Mouse (Mus musculus): ENCODE measurements around the gene Sh2d2a.
"Not testable (repeated sequence)": the region's sequence is repeated elsewhere in the genome, so short reads cannot be mapped to it uniquely, and the experiment has no call there.

The Sh2d2a gene

DNA sequence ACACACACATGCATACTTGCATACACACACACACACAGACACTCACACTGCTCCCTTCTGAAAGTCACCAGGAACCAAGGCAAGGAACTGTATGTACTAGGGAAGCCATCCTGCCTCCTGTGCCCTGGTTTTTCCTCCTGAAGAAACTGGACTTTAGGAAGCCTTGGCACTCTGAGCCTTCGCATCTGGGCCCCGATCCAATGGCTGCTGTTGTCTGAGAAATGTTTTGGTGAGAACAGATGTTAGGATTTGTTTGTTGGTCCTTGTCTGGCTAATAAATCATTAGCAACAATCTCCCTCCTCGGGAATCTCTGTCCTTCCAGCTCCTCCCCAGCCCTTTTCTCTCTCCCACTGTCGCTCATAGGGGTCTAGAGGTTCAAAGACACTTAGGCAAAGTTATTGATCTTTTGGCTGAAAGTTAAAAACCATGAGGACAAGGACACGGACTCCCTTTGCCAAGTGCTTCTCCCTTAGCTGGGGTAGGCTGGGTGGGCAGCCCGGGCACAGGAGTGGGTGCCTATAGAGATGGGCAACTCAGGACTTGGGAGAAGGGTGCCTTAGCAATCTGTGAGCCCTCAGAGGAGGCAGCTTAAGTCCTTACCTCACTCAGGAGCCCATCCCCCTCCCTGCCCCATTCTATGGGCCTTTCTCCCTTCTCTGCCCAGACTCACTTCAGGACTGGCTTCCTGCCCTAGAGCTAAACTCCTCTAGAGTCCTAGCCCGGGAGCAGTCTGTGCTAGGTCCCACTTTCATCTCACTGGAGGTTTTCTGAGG lies 8.4 kb downstream of the Sh2d2a start:
- no peak for DNase-seq (ENCODE audit: extremely low read depth, insufficient read length, low spot score)

- no peak for DNase-seq (ENCODE audit: extremely low read depth, insufficient read length, low spot score)
These were observed 9.4 kb downstream of the Sh2d2a start for GRCm38 (mm10) chr3:87855936-87856335.

GRCm38 (mm10) chr3:87857666-87858065 lies 11.1 kb downstream of the Sh2d2a start:
- no peak for DNase-seq (ENCODE audit: extremely low read depth, insufficient read length, low spot score)

DNA sequence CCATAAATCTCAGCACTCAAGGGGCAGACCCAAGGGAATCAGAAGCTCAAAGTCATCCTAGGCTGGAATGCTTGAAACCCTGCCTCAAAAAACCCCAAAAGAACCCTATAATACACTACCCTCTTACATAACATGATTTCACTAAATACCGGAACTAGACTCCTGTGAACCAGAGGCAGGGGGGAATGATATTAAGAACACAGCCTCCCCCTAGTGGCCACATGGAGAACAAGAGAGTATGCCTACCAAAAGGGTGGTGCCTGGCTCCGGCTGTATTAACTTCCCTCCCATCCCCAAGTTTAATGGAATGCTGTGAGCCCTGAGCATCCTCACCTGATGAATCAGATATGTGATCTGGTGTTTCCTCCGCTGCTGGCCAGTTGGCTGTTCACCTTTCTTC lies 13.3 kb downstream of the Sh2d2a start:
- DNase-seq (ENCODE audit: extremely low read depth, insufficient read length, low spot score) = peak; percentile 39

GRCm38 (mm10) chr3:87864111-87864510 lies 17.6 kb downstream of the Sh2d2a start:
- not testable (repeated sequence) for DNase-seq (ENCODE audit: extremely low read depth, insufficient read length, low spot score)

- DNase-seq (ENCODE audit: extremely low read depth, insufficient read length, low spot score) = no peak
These were observed 31.2 kb downstream of the Sh2d2a start for GRCm38 (mm10) chr3:87877730-87878129.

DNA sequence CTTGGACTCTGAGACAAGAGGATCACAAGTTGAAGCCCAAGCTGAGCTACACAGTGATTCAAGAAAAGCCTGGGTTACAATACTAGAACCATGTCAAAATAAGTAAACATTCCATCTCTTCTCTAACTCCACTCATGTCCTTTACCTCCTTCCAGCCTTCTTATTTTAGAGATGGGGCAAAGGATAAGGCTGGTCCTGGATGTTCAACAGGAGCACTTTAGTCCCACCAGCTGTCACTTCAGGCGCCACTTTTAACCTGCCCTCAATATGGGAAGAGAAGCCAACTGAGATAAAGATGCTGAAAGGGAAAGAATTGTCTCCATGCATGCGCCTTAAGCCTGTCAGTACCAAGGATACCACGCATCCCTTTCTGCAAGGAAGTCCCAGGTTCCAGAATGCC lies 37.7 kb downstream of the Sh2d2a start:
- no peak for DNase-seq (ENCODE audit: extremely low read depth, insufficient read length, low spot score)

GRCm38 (mm10) chr3:87884708-87885251 lies 38.2 kb downstream of the Sh2d2a start:
- DNase-seq (ENCODE audit: extremely low read depth, insufficient read length, low spot score) = no peak

DNA sequence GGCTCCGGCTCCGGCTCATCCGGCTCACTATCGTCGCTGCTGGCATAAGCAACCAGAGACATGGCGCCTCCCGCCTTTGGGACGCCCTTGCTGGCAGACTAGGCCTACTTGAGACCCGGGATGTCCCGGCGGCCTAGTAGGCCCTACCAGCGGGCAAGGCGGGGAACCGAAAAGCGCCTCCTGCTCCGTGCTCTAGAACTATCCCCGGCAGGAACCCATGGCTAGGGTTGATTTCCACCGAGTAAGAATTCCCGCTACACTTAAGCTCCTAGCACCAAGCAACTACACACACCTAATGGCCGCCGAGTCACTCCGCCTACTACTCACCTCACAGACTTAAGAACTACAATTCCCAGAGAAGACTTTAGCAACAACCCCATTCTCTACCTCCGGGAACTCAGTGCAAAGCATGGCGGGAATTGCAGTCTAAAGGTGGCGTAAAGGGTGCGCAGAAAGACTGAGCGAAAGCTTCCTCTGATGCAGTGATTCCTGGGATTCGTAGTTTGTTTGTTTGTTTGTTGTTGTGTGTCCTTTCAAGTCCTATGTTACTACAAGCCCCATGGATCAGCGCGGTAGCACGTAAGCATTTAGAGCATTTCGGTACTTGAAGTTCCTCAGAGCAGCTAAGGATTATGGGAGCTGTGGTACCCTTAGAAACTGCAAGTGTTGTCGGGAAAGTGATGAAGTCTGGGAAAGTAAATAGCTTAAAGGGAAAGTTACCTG lies 38.9 kb downstream of the Sh2d2a start, which contains the start of gene Prcc:
TSS of gene Prcc (minus strand) at position 328 of the 723 bp plus-strand sequence.
- peak; percentile 97 for DNase-seq (ENCODE audit: extremely low read depth, insufficient read length, low spot score)

- DNase-seq (ENCODE audit: extremely low read depth, insufficient read length, low spot score) = no peak
These were observed 39.4 kb downstream of the Sh2d2a start for GRCm38 (mm10) chr3:87886004-87886365.

DNA sequence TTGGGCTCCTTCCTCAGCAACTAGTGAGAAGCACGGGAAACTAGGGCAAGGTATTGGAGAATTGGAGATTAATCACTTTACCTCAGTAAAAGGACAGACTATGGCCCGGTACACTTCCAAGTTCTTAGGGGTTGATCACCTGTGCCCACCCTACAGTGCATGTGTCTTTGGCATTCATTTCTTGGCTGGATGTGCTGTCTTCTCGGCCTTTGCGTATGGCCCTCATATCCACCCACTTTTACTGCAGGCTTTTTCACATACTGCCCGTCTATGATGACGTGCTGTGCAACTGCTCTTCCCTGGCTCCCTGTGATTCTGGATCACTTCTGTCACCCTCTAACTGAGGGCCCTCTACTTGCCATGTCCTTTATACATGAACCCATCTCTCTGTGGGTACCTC lies 39.9 kb downstream of the Sh2d2a start:
- no peak for DNase-seq (ENCODE audit: extremely low read depth, insufficient read length, low spot score)

DNA sequence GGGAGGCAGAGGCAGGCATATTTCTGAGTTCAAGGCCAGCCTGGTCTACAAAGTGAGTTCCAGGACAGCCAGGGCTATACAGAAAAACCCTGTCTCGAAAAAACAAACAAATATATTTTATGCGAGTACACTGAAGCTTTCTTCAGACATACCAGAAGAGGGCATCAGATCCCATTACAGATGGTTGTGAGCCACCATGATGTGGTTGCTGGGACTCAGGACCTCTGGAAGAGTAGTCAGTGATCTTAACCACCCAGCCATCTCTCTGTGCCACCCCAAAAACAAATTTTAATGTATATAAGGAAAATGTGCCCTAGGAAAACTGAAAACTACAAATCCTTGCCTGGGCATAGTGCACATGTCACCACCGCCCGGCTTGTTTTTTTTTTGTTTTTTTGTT lies 40.8 kb downstream of the Sh2d2a start:
- DNase-seq (ENCODE audit: extremely low read depth, insufficient read length, low spot score) = peak; percentile 16

GRCm38 (mm10) chr3:87891481-87891880 lies 44.9 kb downstream of the Sh2d2a start:
- DNase-seq (ENCODE audit: extremely low read depth, insufficient read length, low spot score) = no peak

DNA sequence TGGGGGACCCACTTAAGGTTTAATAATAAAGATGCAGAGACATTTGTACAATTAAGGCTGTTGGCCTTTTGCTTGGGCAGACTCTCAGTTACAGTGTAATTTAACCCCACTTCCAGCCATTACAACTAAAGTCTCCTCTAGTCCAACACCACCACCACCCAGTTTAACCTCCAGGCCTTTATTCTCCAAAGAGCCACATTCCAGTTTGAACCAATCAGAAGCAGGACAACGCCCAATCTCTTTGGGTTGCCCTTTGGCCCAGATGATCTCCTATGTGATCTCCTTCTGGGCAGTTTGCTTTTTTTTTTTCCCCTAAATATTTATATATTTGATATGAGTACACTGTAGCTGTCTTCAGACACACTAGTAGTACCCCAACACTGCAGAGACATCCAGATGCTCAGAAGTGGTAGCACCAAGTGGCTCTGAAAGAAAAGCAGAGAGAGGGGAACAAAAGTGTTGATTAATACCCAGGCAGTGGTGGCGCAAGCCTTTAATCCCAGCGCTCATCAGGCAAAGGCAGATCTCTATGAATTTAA lies 46.9 kb downstream of the Sh2d2a start:
- no peak for DNase-seq (ENCODE audit: extremely low read depth, insufficient read length, low spot score)

GRCm38 (mm10) chr3:87899266-87899665 lies 52.7 kb downstream of the Sh2d2a start:
- DNase-seq (ENCODE audit: extremely low read depth, insufficient read length, low spot score) = no peak

DNA sequence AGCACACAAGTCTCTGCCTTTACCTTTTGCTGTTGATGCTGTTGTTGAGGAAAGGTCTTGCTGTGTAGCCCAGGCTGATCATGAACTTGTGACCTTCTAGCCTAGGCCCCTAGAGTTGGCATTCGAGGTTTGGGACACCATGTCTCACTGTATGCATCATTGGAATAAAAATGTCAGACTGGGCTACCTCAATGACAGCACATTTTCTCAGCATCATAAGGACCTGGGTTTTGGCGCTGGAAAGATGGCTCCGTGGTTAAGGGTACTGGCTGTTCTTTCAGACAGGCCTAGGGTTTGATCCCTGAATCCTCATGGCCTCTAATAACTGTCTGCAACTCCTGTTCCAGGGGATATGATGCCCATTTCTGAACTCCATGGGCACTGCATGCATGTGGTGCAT lies 53.2 kb downstream of the Sh2d2a start:
- no peak for DNase-seq (ENCODE audit: extremely low read depth, insufficient read length, low spot score)

- no peak for DNase-seq (ENCODE audit: extremely low read depth, insufficient read length, low spot score)
These were observed 54.6 kb downstream of the Sh2d2a start for GRCm38 (mm10) chr3:87901036-87901624.

GRCm38 (mm10) chr3:87901959-87902358 lies 55.4 kb downstream of the Sh2d2a start:
- not testable (repeated sequence) for DNase-seq (ENCODE audit: extremely low read depth, insufficient read length, low spot score)

GRCm38 (mm10) chr3:87903821-87904220 lies 57.3 kb downstream of the Sh2d2a start:
- no peak for DNase-seq (ENCODE audit: extremely low read depth, insufficient read length, low spot score)
